Mouse (Mus musculus): ENCODE measurements around the gene Wbp2nl. TPM values are rescaled to one million over a fixed set of nuclear protein-coding genes. Genes with fewer than 3 reads are reported as not detected.

The Wbp2nl gene
- polyA plus RNA-seq, 1 experiment from 2014 or later, result 0.28 TPM

- DNase-seq (ENCODE audit: low spot score), result no peak
- H3K9me3 ChIP-seq, result no peaks in the 10 kb centered on the region
- no peak overlapping the region for H3K4me3 ChIP-seq
- H3K27me3 ChIP-seq (ENCODE audit: insufficient read depth, poor library complexity, severe bottlenecking), result no peaks in the 10 kb centered on the region
- H3K27ac ChIP-seq, result no peak overlapping the region
- no peaks in the 10 kb centered on the region for H3K4me1 ChIP-seq
- 78% methylated on average over 2 of the region's 2 CpGs for WGBS
- peaks cover 11% of the 10 kb centered on the region; the same call in 1 of the 2 replicates for H3K36me3 ChIP-seq
These were observed 26.6 kb downstream of the Wbp2nl start for GRCm38 (mm10) chr15:82325382-82325781.

GRCm38 (mm10) chr15:82335194-82335593 lies 36.4 kb downstream of the Wbp2nl start:
- Histone ChIP-seq H3K4me3 (no peak overlapping the region), H3K4me1 (peaks cover 24% of the 10 kb centered on the region), H3K27me3 (ENCODE audit: insufficient read depth, poor library complexity, severe bottlenecking) (peaks cover under 1% of the 10 kb centered on the region), H3K27ac (no peak overlapping the region), H3K36me3 (peaks cover 48% of the 10 kb centered on the region), H3K9me3 (no peaks in the 10 kb centered on the region)
- no peak for DNase-seq (ENCODE audit: low spot score)
- 97% methylated on average over 4 of the region's 4 CpGs for WGBS

GRCm38 (mm10) chr15:82336629-82337028 lies 37.9 kb downstream of the Wbp2nl start:
- Histone ChIP-seq H3K36me3 (peaks cover 36% of the 10 kb centered on the region), H3K27me3 (ENCODE audit: insufficient read depth, poor library complexity, severe bottlenecking) (peaks cover 6% of the 10 kb centered on the region), H3K9me3 (no peaks in the 10 kb centered on the region), H3K4me3 (no peak overlapping the region), H3K4me1 (peaks cover 38% of the 10 kb centered on the region), H3K27ac (no peak overlapping the region)
- no peak for DNase-seq (ENCODE audit: low spot score)
- WGBS, result 82% methylated on average over 12 of the region's 12 CpGs

- Histone ChIP-seq H3K27ac (peak overlapping the region; percentile 91), H3K36me3 (peaks cover 36% of the 10 kb centered on the region), H3K9me3 (no peaks in the 10 kb centered on the region), H3K4me3 (peak overlapping the region; percentile 68), H3K27me3 (ENCODE audit: insufficient read depth, poor library complexity, severe bottlenecking) (peaks cover 6% of the 10 kb centered on the region), H3K4me1 (peaks cover 45% of the 10 kb centered on the region)
- no peak for DNase-seq (ENCODE audit: low spot score)
- 44% methylated on average over 4 of the region's 4 CpGs for WGBS
These were observed 39.1 kb downstream of the Wbp2nl start for GRCm38 (mm10) chr15:82337875-82338274.

GRCm38 (mm10) chr15:82338593-82339112 lies 39.9 kb downstream of the Wbp2nl start, which contains the start of the genes Naga, Pheta2 and Smdt1:
Gene Naga (minus strand): TSS chr15:82338925.
Gene Pheta2 (plus strand): TSS chr15:82338942.
Gene Smdt1 (plus strand): TSS chr15:82338959.
- H3K9me3 ChIP-seq, result no peaks in the 10 kb centered on the region
- peaks cover 38% of the 10 kb centered on the region for H3K36me3 ChIP-seq
- under 1% methylated on average over 41 of the region's 41 CpGs for WGBS
- peak; percentile 98 for DNase-seq (ENCODE audit: low spot score)
- peaks cover 6% of the 10 kb centered on the region for H3K27me3 ChIP-seq (ENCODE audit: insufficient read depth, poor library complexity, severe bottlenecking)
- peak within 1 kb of the TSS; percentile 91 for H3K27ac ChIP-seq
- peaks cover 48% of the 10 kb centered on the region for H3K4me1 ChIP-seq
- H3K4me3 ChIP-seq, result peak within 1 kb of the TSS; percentile 68

- Histone ChIP-seq H3K27me3 (ENCODE audit: insufficient read depth, poor library complexity, severe bottlenecking) (peaks cover 6% of the 10 kb centered on the region), H3K4me3 (peak overlapping the region; percentile 68), H3K9me3 (no peaks in the 10 kb centered on the region), H3K36me3 (peaks cover 35% of the 10 kb centered on the region), H3K4me1 (peaks cover 48% of the 10 kb centered on the region), H3K27ac (peak overlapping the region; percentile 91)
- no peak for DNase-seq (ENCODE audit: low spot score)
- 63% methylated on average over 10 of the region's 10 CpGs for WGBS
These were observed 40.4 kb downstream of the Wbp2nl start for GRCm38 (mm10) chr15:82339150-82339549.

GRCm38 (mm10) chr15:82339634-82340254 lies 41.0 kb downstream of the Wbp2nl start:
- Histone ChIP-seq H3K27me3 (ENCODE audit: insufficient read depth, poor library complexity, severe bottlenecking) (peaks cover 6% of the 10 kb centered on the region), H3K27ac (peak overlapping the region; percentile 91; the same call in 1 of the 2 replicates), H3K36me3 (peaks cover 29% of the 10 kb centered on the region), H3K9me3 (no peaks in the 10 kb centered on the region), H3K4me1 (peaks cover 48% of the 10 kb centered on the region), H3K4me3 (0 out of 2 replicates have a peak overlapping the region, but pooled peaks have one; percentile 68)
- WGBS, result 69% methylated on average over 8 of the region's 8 CpGs
- no peak for DNase-seq (ENCODE audit: low spot score)

- 30% methylated on average over 21 of the region's 21 CpGs for WGBS
- peak overlapping the region; percentile 91 for H3K27ac ChIP-seq
- DNase-seq (ENCODE audit: low spot score), result peak; percentile 80
- peaks cover 48% of the 10 kb centered on the region for H3K4me1 ChIP-seq
- peaks cover 21% of the 10 kb centered on the region for H3K36me3 ChIP-seq
- no peaks in the 10 kb centered on the region for H3K9me3 ChIP-seq
- peak overlapping the region; percentile 62 for H3K4me3 ChIP-seq
- peaks cover 6% of the 10 kb centered on the region for H3K27me3 ChIP-seq (ENCODE audit: insufficient read depth, poor library complexity, severe bottlenecking)
These were observed 41.8 kb downstream of the Wbp2nl start for GRCm38 (mm10) chr15:82340414-82341035.

GRCm38 (mm10) chr15:82341036-82341501 lies 42.3 kb downstream of the Wbp2nl start:
- peaks cover 16% of the 10 kb centered on the region for H3K36me3 ChIP-seq
- under 1% methylated on average over 40 of the region's 40 CpGs for WGBS
- H3K9me3 ChIP-seq, result no peaks in the 10 kb centered on the region
- peak; percentile 93 for DNase-seq (ENCODE audit: low spot score)
- H3K27ac ChIP-seq, result peak overlapping the region; percentile 91
- H3K4me1 ChIP-seq, result peaks cover 48% of the 10 kb centered on the region
- peaks cover 6% of the 10 kb centered on the region for H3K27me3 ChIP-seq (ENCODE audit: insufficient read depth, poor library complexity, severe bottlenecking)
- H3K4me3 ChIP-seq, result peak overlapping the region; percentile 62

GRCm38 (mm10) chr15:82341675-82342542 lies 43.2 kb downstream of the Wbp2nl start:
- H3K9me3 ChIP-seq, result no peaks in the 10 kb centered on the region
- peak; percentile 93 for DNase-seq (ENCODE audit: low spot score)
- peaks cover 7% of the 10 kb centered on the region; the same call in 1 of the 2 replicates for H3K36me3 ChIP-seq
- H3K4me1 ChIP-seq, result peaks cover 51% of the 10 kb centered on the region
- peaks cover 6% of the 10 kb centered on the region for H3K27me3 ChIP-seq (ENCODE audit: insufficient read depth, poor library complexity, severe bottlenecking)
- peak overlapping the region; percentile 62 for H3K4me3 ChIP-seq
- H3K27ac ChIP-seq, result peak overlapping the region; percentile 91
- WGBS, result 33% methylated on average over 15 of the region's 15 CpGs

GRCm38 (mm10) chr15:82342543-82342935 lies 43.8 kb downstream of the Wbp2nl start:
- H3K4me3 ChIP-seq, result peak overlapping the region; percentile 62; the same call in 1 of the 2 replicates
- peaks cover 52% of the 10 kb centered on the region for H3K4me1 ChIP-seq
- peaks cover 7% of the 10 kb centered on the region; the same call in 1 of the 2 replicates for H3K36me3 ChIP-seq
- peak overlapping the region; percentile 91 for H3K27ac ChIP-seq
- peaks cover 6% of the 10 kb centered on the region for H3K27me3 ChIP-seq (ENCODE audit: insufficient read depth, poor library complexity, severe bottlenecking)
- 78% methylated on average over 5 of the region's 5 CpGs for WGBS
- no peaks in the 10 kb centered on the region for H3K9me3 ChIP-seq
- peak; percentile 71 for DNase-seq (ENCODE audit: low spot score)

Data from heart, embryonic 10.5 days (tissue).